Mouse (Mus musculus) G1E (cell line): Measurements from ENCODE around the gene Arfgap1. TPM values are rescaled to one million over a fixed set of nuclear protein-coding genes. Genes with fewer than 3 reads are reported as not detected.

Experiments used
- ATAC-seq: 2 replicates; pipeline ENCODE4 v1.8.0; 2016; ENCODE audit warnings: mild to moderate bottlenecking; ENCODE audit not compliant: insufficient number of reproducible peaks, poor library complexity, low FRiP score, severe bottlenecking; ENCODE audit errors: extremely low read depth
- DNase-seq: peaks from one replicate; pipeline ENCODE4 v3.0.0; 2012; ENCODE audit warnings: low spot score
- H3K27me3 ChIP-seq: 2 replicates; pipeline ENCODE4 v1.6.1; 2012; ENCODE audit warnings: mild to moderate bottlenecking, low read length, inconsistent platforms; ENCODE audit not compliant: insufficient read depth
- H3K36me3 ChIP-seq: replicated peaks from 2 replicates; pipeline ENCODE3; 2012; ENCODE audit warnings: mild to moderate bottlenecking, inconsistent platforms
- H3K4me1 ChIP-seq: 2 replicates; pipeline ENCODE4 v1.6.1; 2012; ENCODE audit warnings: low read depth, low read length, inconsistent platforms, mixed read lengths; ENCODE audit not compliant: insufficient read depth
- H3K4me3 ChIP-seq: 2 replicates; pipeline ENCODE4 v1.5.1; 2012; ENCODE audit warnings: low read depth, mild to moderate bottlenecking, inconsistent platforms, low read length, moderate library complexity, mixed read lengths
- H3K9me3 ChIP-seq: replicated peaks from 2 replicates; pipeline ENCODE4 v1.6.1; 2012; ENCODE audit warnings: inconsistent platforms
- CTCF ChIP-seq: IDR thresholded peaks from 2 replicates; pipeline ENCODE4 v1.5.1; 2012; ENCODE audit warnings: low read depth, low read length, inconsistent platforms, mixed read lengths
- GATA1 ChIP-seq: IDR thresholded peaks from 2 replicates; pipeline ENCODE4 v1.6.1; 2012; ENCODE audit warnings: borderline replicate concordance, low read length, inconsistent platforms, mixed read lengths
- GATA2 ChIP-seq: IDR thresholded peaks from 2 replicates; pipeline ENCODE4 v1.6.1; 2012; ENCODE audit warnings: low read depth, low read length, inconsistent platforms, borderline replicate concordance
- POLR2AphosphoS5 ChIP-seq: IDR thresholded peaks from 2 replicates; pipeline ENCODE4 v1.6.1; 2012; ENCODE audit warnings: low read depth, low read length, inconsistent platforms; ENCODE audit not compliant: insufficient replicate concordance
- TAL1 ChIP-seq: conservative IDR thresholded peaks from 2 replicates; pipeline ENCODE4 v1.6.1; 2012; ENCODE audit warnings: low read depth, low read length, inconsistent platforms, mixed read lengths
- polyA plus RNA-seq: library from polyadenylated mRNA; stranded (reverse); fragments of >175 nt; gene quantifications from 2 replicates; pipeline ENCODE4 v1.2.3, GENCODE M21; 2012
- total RNA-seq, 2 experiments: library from RNA; stranded (forward) in 1 of 2; stranded (reverse) in 1 of 2; fragments of 200-1000 nt in 1 of 2; fragments of >200 nt in 1 of 2; fragmentation: Nextera tagmentation in 1 of 2; gene quantifications; 2 replicates each; pipeline ENCODE4 v1.2.3; 2014 to 2017

Arfgap1 gene
- total and polyA plus RNA-seq, 3 experiments = 27.8 to 56.1 (median 40.6) TPM

- Histone ChIP-seq H3K4me3 (no peak within 1 kb of the TSS), H3K9me3 (no peaks in the 10 kb centered on the region), H3K36me3 (no peaks in the 10 kb centered on the region), H3K4me1 (no peaks in the 10 kb centered on the region; the same call in 1 of the 2 replicates), H3K27me3 (peaks cover 80% of the 10 kb centered on the region)
- no peak for DNase-seq
- ATAC-seq = no peak
- TF ChIP-seq TAL1 (no peak), GATA1 (no peak)
These were observed 12.7 kb upstream of the Arfgap1 start, which contains the start of gene Nkain4 for GRCm38 (mm10) chr2:180954061-180955047. Gene Nkain4 (minus strand): TSS chr2:180954699.

GRCm38 (mm10) chr2:180959605-180960004 is 7.4 kb upstream of the Arfgap1 start:
- Histone ChIP-seq H3K9me3 (no peaks in the 10 kb centered on the region), H3K4me1 (peaks cover 7% of the 10 kb centered on the region), H3K27me3 (peaks cover 51% of the 10 kb centered on the region), H3K4me3 (no peak overlapping the region), H3K36me3 (no peaks in the 10 kb centered on the region)
- no peak for ATAC-seq
- DNase-seq = no peak
- no peak for TF ChIP-seq TAL1
- no peak for TF ChIP-seq POLR2AphosphoS5
- TF ChIP-seq CTCF = no peak
- no peak for TF ChIP-seq GATA1
- TF ChIP-seq GATA2 = no peak

GRCm38 (mm10) chr2:180960187-180960586 is 6.8 kb upstream of the Arfgap1 start:
- TF ChIP-seq TAL1 = no peak
- no peak for TF ChIP-seq GATA1
- Histone ChIP-seq H3K4me3 (no peak overlapping the region), H3K9me3 (no peaks in the 10 kb centered on the region), H3K4me1 (peaks cover 10% of the 10 kb centered on the region), H3K36me3 (no peaks in the 10 kb centered on the region), H3K27me3 (peaks cover 45% of the 10 kb centered on the region)
- ATAC-seq (no peak), DNase-seq (no peak)

GRCm38 (mm10) chr2:180962616-180963308 is 4.3 kb upstream of the Arfgap1 start:
- H3K4me1 ChIP-seq = peaks cover 17% of the 10 kb centered on the region
- no peaks in the 10 kb centered on the region for H3K36me3 ChIP-seq
- DNase-seq = no peak
- no peaks in the 10 kb centered on the region for H3K9me3 ChIP-seq
- no peak for ATAC-seq
- TF ChIP-seq POLR2AphosphoS5 (no peak), TAL1 (no peak), GATA2 (no peak), CTCF (no peak), GATA1 (no peak)
- no peak overlapping the region for H3K4me3 ChIP-seq
- peaks cover 30% of the 10 kb centered on the region for H3K27me3 ChIP-seq

- ATAC-seq (peak; percentile 26; the same call in 1 of the 2 replicates), DNase-seq (peak; percentile 60)
- peaks cover 23% of the 10 kb centered on the region for H3K4me1 ChIP-seq
- H3K27me3 ChIP-seq = peaks cover 22% of the 10 kb centered on the region
- peaks cover 4% of the 10 kb centered on the region for H3K36me3 ChIP-seq
- H3K4me3 ChIP-seq = no peak overlapping the region
- TF ChIP-seq GATA2 (no peak), CTCF (peak; percentile 95), GATA1 (no peak), POLR2AphosphoS5 (no peak), TAL1 (no peak)
- H3K9me3 ChIP-seq = no peaks in the 10 kb centered on the region
These were observed 3.1 kb upstream of the Arfgap1 start for GRCm38 (mm10) chr2:180963956-180964355.

- Histone ChIP-seq H3K9me3 (no peaks in the 10 kb centered on the region), H3K36me3 (peaks cover 27% of the 10 kb centered on the region), H3K27me3 (peaks cover 6% of the 10 kb centered on the region; the same call in 1 of the 2 replicates), H3K4me1 (peaks cover 28% of the 10 kb centered on the region), H3K4me3 (peak overlapping the region; percentile 85)
- DNase-seq (peak; percentile 14), ATAC-seq (no peak)
- TF ChIP-seq GATA1 (no peak), POLR2AphosphoS5 (no peak), TAL1 (no peak), GATA2 (no peak), CTCF (no peak)
These were observed 738 bp upstream of the Arfgap1 start for GRCm38 (mm10) chr2:180966092-180966882.
